Mouse (Mus musculus) ovary, postnatal 36 days (tissue): ENCODE results near the gene Hsf2bp.

ENCODE experiments used
- DNase-seq: peaks from one replicate; pipeline ENCODE4 v3.0.0; 2022; ENCODE audit warnings: low spot score, mixed read lengths

Hsf2bp gene

GRCm38 (mm10) chr17:31982326-31983190 lies 53.6 kb downstream of the Hsf2bp start:
- DNase-seq: no peak

GRCm38 (mm10) chr17:31979888-31980287 lies 56.3 kb downstream of the Hsf2bp start:
- no peak for DNase-seq

GRCm38 (mm10) chr17:31977131-31977530 lies 59.0 kb downstream of the Hsf2bp start:
- no peak for DNase-seq

GRCm38 (mm10) chr17:31976501-31976900 lies 59.6 kb downstream of the Hsf2bp start:
- DNase-seq: no peak

DNA sequence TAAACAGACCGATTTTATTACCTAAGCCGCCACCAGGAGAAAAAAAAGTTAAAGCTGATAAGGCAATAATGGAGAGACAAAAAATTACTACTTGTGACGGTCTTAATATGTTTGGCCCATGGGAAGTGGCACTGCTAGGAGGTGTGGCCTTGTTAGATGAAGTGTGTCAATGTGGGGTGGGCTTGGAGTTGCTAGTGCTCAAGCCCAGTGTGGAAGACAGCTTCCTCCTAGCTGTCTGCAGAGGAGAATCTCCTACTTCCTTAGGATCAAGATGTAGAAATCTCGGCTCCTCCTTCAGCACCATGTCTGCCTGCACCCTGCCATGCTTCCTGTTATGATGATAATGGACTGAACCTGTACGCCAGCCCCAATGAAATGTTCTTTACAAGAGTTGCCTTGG lies 61.5 kb downstream of the Hsf2bp start:
- no peak for DNase-seq

DNA sequence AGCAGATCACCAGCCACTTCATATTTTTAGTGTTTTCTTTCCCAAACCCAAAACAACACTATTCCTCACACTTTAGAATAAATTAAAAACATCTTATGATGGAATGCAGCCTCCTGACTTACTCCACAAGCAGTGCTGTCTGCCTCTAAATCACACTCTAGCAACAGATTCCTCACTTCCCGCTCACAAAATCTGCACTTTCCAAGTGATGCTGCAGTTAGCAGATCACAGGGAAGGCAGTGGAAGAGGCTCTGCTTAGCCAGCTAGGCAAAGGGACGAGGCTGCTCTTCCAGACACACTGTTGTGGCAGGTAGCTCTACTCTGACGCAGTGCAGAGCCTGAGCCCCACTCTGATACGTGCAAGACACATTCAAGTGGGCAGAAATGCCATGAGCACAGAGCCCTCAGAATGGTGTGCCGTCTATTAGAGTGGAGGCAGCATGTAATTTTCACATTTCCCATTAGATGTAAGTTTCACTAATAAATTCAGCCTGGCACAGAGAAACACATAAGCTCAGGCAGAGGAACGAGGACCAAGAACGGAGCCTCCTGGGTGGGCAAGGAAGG lies 62.4 kb downstream of the Hsf2bp start:
- no peak for DNase-seq

- DNase-seq: no peak
Measured at GRCm38 (mm10) chr17:31970890-31971289, 65.3 kb downstream of the Hsf2bp start.

- no peak for DNase-seq
Measured at GRCm38 (mm10) chr17:31968801-31969200, 67.3 kb downstream of the Hsf2bp start.

- DNase-seq: no peak
Measured at GRCm38 (mm10) chr17:31967311-31967710, 68.8 kb downstream of the Hsf2bp start.

GRCm38 (mm10) chr17:31966566-31966965 lies 69.6 kb downstream of the Hsf2bp start:
- DNase-seq: no peak

DNA sequence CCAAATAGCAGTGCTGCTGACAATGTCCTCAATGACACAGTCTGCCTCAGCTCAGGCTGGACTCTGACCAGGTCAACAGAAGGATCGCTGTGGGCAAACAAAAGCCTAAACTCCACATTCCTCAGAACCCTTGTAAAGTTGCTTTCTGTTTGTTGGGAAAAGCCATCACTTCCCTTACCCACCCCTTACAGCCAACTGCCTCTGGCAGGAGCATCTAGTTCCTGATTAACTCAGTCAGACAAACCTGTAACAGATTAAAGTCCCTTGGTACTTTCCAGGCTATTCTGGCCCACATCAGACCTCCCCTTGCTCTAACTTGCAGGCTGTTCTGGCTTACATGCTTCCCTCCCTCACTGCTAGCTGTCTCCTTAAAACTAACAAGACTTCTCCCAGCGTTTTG lies 70.5 kb downstream of the Hsf2bp start:
- DNase-seq: no peak

DNA sequence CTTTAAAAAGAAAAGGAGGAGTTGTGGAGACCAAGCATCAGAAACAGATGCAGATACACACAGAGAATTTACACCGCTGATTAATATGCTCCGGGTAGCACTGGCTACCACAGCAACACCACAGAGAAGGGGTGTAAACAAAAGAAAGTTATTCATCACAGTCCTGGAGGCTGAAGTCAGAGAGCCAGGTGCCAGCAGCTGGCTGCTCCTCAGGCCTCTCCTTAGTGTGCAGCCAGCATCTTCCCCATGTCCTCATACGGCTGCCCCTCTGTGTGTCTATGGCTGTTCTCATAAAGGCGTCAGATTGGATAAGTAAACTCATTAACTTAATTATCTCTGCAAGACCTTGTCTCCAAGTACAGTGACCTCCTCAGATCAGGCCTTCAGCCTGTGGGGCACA lies 73.2 kb downstream of the Hsf2bp start:
- DNase-seq: no peak

DNA sequence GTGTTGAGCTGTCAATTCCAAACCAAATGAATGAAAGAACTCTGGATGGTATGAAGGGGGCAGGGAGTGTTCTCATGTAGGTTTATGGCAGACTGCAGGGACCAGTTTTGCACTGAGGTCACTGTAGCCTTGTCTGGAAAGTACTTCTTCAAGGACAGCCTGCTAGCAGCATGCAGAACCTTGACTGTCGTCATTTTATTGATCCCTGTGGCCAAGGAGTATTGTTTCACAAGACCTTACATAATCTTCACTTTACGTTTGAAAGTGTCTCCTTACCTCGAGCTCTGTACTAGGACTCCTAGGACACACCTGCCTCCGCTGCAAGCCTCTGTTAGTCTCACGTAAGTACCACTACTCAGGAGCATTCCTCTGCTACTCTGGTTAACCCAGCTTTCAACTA lies 73.9 kb downstream of the Hsf2bp start:
- DNase-seq: no peak

- no peak for DNase-seq
Measured at GRCm38 (mm10) chr17:31954551-31955140, 81.5 kb downstream of the Hsf2bp start.

GRCm38 (mm10) chr17:31949076-31949475 lies 87.1 kb downstream of the Hsf2bp start:
- no peak for DNase-seq

DNA sequence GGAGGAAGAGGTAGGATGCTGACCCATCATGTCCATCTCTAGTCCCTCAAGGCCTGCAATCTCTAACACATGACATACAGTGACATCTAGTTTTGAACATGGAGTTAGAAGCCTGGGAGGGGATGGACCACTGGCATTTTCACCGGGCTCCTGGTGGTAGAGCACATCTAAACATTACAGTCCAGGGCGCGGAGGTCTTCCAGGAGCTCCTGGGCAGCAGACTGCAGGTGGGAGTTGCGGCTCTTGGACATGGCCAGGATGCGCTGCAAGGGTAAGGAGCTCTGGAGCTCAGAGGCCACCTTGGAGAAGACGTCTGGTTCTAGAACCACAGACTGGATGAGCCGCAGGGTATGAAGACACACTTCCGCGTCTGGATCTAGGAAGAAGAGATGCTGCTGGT lies 89.7 kb downstream of the Hsf2bp start:
- DNase-seq: no peak

DNA sequence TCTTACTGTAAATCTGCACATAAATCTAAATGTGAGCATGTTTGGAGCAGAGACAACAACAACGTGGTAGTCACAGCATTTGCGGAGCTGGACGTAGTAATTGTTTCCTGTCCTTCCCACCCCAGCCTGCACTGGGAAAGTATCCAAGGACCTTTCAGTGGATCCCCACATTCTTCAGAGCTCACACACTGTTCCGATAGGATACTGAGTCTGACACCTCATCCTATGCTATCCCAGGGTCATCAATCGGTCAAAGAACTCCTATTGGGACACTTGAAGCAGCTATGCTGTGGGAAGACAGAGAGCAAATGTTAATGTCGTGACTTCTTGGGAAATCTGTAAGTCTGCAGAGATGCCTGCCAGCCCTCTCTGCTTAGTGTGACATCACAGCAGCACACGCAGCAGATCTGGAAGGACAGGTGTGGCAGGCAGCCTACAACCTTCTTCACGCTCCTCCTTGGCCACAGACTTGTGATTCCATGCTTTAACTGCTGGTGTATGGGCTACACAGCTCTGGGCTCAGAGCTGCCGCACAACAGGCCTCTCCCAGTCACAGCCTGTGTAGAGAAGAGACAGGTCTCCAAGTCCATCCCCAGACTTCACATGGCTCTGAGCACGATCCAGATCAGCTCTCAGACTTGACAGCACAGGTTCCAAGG lies 92.1 kb downstream of the Hsf2bp start:
- no peak for DNase-seq

- no peak for DNase-seq
Measured at GRCm38 (mm10) chr17:31941616-31942015, 94.5 kb downstream of the Hsf2bp start.

DNA sequence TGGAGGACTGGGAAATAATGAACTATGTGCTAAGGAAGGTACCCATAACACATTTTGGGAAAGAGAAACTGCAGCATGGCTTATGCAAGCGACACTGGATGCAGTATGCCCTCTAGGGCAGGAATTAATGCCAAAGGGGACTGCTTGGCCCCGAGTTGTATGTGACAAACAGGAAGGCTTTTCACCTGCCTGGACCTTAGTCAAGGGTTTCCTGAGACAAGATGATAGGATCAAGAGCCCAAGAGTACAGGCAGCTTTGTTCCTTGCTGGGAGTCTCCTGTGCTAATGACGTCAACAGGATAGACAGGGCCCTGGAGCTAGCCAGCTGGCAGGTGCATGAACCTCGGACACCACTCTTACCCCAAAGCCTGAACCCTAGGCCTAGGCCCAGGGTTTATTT lies 95.5 kb downstream of the Hsf2bp start:
- no peak for DNase-seq

GRCm38 (mm10) chr17:31939292-31940060 lies 96.7 kb downstream of the Hsf2bp start:
- DNase-seq: no peak

DNA sequence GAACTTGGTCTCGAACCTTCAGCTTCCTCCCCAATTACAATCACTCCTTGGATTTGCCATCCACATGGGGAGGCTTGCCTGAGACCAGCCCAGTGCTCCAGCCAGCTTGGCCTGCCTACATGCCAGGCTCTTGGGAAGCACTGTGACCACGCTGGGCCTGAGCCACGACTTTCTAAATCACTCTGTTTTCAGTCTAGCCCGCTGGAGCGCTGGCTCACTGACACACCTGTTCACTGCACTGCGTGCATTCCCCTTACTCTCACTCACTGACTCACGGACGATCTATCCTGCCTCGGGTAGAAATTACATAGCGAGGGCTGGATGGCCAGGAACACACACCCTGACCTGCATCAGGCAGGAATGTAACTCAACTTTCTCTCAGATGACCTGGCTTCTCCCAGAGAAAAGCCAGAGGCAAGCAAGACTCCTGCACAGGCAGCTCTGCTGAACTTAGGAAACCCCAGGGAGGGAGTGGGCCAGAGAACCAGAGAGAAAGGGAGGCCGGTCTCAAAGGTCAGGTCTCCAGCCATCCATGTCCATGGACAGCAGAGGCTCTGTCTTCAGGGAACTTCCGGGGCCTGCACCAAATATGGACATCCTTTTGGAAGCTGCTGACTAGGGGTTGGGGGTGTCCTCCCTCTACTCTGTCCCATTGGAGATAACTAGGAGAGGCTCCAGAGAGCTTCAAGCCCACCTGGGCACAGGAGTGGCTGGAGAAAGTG lies 97.4 kb downstream of the Hsf2bp start:
- no peak for DNase-seq
